Mouse (Mus musculus): ENCODE data around the gene Slc24a1.
"Not testable (repeated sequence)": the region's sequence is repeated elsewhere in the genome, so short reads cannot be mapped to it uniquely, and the experiment has no call there.

The Slc24a1 gene

DNA sequence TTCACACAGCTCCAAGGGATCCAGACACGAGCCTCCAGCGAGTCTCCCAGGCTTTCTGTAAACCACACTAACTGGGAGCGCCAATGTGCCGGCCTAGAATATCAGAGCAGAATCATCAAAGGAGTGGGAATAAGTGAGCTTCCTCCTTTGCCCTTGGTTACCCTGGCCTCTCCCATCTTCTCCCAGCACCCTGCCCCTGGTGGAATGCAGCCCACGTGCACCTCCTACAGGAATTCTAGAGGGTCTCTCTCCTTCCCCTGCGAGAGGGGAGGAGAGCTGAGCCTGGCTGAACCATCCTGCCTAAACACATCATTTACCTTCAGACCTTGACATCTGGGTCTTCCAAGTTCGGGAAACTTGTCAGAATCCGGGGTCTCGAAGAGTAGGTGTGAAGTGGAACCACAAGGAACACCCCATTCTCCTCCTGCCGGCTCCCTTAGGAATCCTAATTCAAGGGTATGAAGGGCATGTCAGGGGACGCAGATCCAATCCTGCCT lies at the start of gene Slc24a1:
Gene Slc24a1 (minus strand): TSS at position 447 of the 497 bp plus-strand sequence.
- DNase-seq (ENCODE audit: low spot score), result no peak

DNA sequence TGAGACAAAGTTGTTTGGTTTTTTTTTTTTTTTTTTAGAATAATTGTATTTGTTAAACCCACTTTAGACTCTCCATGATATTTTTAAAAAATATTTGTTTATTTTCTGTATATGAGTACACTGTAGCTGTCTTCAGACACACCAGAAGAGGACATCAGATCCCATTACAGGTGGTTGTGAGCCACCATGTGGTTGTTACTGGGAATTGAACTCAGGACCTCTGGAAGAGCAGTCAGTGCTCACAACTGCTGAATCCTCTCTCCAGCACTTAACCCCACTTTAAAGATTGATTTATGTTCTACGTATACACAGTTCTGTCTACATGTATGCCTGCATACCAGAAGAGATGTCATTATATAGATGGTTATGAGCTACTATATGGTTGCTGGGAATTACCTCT lies 44.1 kb upstream of the Slc24a1 start:
- not testable (repeated sequence) for DNase-seq (ENCODE audit: low spot score)

DNA sequence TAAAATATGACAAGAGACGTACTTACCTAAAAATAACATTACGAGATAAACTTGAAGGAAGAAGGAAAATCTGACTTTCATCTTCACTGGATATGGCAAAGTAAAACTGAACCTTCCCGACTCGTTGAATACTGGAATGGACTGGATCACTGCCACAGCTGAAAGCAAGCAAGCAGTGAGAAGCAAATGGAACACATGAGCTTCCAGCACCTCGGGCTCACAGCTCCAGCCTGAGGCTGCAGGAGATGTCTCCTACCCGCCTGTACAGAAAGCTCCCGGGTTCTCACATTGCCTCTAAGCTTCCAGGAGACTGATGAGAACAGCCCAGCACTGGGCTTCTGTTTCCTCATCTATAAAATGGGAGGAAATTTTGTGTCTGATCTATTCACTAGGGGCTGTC lies 38.9 kb upstream of the Slc24a1 start:
- no peak for DNase-seq (ENCODE audit: low spot score)

DNA sequence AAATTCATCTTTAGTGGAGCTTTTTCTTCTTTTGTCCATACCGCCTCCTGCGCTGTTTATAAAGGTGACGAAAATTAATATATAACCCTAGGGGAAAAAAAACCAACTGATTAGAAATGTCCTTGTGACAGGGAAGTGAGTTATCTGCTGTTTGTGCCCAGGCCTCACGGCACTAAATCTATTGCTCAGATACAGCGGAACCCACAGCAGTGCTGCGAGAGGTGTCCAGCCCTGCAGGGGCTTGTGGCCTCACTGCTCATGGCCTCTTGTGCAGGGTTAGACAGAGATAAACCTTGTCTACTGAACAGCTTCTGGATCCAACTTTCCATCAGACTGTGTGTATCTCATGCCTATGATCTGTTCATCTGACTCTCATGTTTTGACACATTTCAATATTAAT lies 37.0 kb upstream of the Slc24a1 start:
- DNase-seq (ENCODE audit: low spot score), result no peak

DNA sequence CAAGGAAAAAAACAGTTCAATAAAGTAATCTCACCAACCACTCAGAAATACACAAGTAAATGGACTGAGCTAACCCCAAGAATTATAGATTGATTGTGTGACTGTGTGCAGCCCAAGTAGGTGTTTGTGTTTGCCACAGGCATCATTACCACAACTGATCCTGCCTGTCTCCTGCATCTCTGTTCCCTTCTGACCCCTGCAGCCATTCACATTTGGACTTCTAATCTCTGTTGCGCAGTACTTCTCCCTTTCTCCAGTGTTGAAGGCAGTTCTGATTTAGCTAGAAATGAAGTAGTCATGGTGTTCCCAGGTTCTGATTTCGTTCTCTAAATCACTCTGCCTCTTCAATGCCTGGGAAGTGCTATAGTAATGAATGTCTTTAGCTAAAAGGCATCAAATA lies 36.2 kb upstream of the Slc24a1 start:
- no peak for DNase-seq (ENCODE audit: low spot score)

DNA sequence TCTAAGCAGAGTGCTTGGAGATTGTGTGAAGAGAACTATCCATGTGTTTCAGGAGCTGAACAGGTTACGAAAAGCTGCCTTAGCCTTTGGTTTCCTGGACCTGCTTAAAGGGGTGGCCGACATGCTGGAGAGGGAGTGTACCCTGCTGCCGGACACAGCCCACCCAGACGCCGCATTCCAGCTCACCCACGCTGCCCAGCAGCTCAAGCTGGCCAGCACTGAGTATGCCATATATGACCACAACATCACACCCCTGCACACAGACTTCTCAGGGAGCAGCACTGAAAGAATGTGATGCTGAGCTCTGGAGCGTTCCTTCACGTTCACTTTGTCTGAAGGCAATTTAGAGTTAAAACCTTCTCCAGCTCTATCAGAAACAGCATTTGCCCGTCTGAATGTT lies 34.4 kb upstream of the Slc24a1 start:
- DNase-seq (ENCODE audit: low spot score), result no peak

DNA sequence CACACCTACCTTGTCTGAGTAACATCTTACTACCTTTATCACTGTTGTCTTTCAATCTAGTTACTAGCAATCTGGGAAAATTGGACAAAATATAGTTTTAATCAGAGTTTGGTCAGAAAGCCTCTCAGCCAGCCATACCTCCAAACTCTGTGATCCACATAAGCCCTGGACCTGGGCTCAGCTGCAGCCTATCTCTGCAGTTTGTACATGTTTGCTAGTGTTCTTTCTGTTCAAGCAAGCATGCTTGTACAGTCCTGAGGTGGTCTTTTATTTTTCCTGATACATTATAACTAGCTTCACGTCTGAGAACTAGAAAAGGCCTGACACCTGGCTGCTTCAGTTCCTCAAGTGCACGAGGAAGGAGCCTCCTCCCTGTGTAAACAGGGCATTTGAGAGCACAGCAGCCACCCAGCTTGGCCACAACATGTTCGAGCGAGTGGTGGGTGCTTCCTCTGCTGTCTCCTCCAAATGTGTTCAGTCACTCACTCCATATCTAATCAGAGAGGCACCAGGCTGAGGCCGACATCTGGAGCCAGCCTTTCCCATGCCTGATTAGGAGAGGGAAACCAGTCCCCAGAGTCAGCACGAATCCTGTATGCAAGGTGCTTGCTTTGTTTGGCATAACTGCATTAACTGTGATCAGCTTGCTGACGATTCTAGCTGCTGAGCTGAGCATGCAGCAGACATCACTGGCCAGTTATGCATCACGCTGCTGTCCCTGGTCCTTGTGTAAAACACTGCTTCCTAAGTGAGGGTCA lies 33.8 kb upstream of the Slc24a1 start:
- DNase-seq (ENCODE audit: low spot score), result peak; percentile 36

DNA sequence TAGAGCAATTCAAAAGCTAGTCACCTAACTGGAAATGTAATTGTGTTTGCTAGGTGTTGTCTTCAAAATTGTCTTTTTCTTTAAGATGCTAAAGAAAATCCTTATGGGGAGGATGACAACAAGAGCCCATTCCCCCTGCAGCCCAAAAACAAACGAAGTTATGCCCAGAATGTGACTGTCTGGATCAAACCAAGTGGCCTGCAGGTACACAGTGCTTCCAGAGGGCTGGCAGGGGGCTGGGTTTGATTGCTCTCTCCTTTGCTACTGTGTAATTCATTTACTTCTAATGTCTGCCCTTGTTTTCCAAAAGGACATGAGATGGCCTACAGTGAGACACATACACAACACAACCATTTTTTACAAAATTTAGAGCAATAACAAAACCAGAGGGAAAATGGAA lies 30.5 kb upstream of the Slc24a1 start:
- DNase-seq (ENCODE audit: low spot score), result no peak

DNA sequence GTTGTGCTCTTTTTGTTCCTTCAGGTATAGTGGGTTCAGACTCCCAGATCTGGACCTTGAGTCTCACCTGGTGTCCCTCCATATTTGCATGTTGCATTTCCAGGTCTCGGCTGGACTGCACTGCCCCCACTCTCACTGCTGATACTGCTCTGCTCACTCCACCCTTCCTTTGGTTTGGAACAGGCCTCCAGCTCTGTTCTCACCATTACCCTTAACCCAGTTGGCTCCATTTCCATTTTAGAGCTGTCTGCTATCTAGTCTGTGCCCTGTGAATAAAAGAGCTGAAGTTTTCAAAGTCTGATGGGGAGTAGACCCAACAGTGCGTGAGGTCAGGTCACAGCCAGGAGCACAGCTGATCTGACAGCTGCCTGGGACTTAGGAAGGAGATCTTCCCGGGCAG lies 29.1 kb upstream of the Slc24a1 start:
- DNase-seq (ENCODE audit: low spot score), result no peak

DNA sequence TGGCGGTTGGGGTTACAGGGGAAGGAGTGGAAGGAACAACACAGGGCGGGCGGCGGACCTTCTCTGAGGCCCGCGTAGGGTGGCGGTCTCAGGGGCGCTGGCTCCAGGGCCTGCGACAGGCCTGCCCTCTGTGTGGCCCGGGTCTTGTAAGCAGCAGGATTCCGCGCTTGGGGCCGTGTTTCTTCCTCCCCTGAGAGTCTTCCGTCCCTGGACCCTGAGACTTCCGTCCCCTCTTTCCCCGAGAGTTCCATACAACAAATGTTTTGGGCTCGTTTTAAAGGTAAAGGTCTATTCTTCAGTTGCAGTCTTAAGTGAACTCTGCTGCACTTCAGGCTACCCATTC lies 9.5 kb upstream of the Slc24a1 start:
- DNase-seq (ENCODE audit: low spot score), result no peak

DNA sequence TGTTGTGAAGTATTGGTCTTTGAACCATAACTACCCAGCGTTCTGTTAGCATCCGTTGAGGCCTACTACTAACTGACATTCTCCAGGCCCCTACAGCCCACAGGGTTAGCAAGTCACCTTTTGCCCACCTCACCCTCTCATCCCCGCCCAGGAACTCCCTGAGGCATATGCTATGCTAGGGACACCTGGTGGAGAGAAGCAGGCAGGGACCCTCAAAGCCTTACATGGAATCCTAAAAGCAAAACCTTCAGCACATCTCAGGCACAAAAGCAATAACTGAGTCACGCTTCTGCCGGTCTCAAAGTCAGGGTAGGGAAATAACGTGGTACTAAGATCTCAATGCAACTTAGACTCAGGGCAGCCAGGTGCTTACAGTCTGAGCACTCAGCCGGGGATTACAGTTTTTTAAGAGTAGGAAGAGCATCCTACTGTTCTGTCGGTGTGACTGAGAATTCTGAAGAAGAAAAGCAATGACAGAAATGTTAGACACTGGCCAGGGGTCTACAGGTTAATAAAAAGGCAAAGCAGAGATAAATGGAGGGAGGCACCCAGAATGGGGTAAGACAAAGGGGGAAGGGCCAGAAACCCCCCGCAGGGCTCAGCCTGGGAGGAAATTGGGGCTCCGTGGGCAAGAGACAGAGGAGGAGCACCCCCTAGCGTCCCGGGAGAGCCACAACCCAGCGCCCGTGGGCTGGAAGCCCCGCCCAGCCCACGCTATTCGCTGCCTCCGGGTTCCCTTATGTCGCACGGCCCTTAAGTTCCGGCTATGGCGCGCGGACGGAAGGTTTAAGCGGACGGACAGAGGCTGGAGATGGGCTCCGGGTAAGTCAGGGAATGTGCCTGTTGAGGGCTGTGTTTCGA lies 8.9 kb upstream of the Slc24a1 start, which contains the start of gene Ints14:
Gene Ints14 (plus strand): TSS at position 789 of the 861 bp plus-strand sequence.
- peak; percentile 97 for DNase-seq (ENCODE audit: low spot score)

DNA sequence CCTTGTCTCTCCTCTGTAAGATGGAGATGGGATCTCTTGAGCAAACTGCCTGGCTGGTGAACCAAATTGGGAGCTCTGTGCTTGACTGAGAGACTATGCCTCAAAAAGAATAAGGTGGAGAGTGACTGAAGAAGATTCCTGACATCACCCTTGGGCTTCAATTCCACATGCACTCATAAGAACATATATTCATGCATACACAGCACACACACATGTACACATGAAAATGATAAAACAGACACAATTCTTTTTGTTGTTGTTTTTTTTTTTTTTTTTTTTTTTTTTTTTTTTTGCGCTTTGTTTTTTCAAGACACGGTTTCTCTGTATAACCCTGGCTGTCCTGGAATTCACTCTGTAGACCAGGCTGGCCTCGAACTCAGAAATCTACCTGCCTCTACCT lies 5.9 kb upstream of the Slc24a1 start:
- DNase-seq (ENCODE audit: low spot score), result no peak

DNA sequence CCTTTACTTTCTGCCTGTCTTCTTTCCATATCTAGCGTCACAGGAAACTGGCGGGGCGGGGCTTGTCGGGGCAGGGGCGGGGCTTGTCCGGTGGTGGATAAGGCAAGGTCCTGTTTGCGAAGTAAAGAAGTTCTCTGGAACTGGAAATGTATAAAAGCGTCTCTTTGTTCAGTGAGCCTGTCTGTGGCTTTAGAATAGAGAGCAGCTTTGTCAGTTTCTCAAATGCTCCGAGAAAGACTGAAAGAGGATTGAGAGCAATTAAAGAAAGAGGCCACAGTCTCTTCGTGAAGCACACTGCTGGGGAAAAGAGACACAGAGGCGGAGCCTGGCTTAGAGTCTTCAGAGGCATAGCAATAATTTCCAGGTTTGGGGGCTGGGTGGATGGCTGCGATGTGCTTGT lies 4.9 kb upstream of the Slc24a1 start:
- no peak for DNase-seq (ENCODE audit: low spot score)

DNA sequence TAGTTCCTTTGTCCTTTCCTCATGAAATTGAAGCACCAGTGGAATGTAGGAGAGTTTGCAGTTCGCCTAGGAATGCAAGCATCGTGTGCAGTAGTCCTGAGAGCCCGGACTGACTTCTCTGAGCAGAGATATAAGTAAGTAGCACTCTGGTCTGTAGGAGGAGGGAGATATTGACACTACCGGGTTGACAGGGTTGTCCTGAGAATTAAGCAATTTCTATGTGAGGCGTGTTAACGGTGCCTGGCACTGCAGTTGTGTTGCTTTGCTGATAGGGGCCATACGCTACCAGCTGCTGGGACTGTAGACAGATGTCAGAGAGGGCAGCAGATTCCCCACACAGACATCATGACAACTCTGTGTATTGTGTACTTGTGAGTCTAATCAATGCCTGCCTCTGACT lies 1.8 kb upstream of the Slc24a1 start:
- DNase-seq (ENCODE audit: low spot score), result no peak

DNA sequence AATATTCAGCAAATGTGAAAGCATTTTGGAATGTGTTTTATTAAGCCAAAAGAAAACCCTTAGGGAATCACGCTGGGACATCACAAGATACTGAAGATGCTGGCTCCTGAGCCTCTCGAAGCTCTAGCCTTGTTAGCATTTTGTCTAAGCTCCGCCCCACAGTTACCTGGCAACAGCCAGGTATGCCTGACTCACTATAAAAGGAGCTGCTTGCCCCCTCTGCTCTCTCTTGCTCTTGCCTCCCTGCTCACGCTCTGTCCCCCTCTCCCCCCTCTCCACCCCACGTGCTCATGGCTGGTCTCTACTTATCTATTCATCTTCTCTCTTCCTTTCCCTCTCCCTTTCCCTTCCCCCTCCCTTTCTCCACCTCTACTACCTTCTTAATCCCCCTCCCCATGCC lies 648 bp upstream of the Slc24a1 start:
- DNase-seq (ENCODE audit: low spot score), result no peak

DNA sequence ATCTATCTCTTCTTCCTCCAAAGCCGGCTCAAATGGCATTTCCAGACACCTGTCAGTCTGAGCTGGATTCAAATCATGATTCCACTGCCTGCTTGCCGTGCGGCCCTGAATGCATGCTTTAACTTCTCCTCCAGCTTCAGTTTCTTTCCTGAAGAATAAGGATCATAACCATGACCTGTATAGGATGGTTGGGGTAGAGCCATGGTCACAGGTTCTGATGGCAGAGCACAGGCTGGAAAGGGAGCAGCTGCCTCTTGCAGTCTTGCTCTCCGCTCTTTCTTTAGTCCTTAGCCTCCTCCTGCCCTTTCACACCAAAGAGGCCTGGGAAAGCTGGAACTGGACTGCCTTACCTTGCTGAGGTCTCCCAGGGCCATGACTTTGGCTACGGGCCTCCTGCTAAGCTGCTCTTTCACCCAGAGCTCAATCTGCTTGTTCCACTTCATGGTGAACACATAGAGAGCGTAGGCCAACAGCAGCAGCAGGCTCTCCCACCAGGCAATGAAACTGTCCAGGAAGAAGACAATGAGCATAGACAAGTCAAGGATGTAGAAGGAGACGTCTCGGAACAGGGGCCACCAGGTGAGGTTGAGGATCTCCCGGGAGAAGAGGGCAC lies 3.8 kb downstream of the Slc24a1 start:
- no peak for DNase-seq (ENCODE audit: low spot score)

DNA sequence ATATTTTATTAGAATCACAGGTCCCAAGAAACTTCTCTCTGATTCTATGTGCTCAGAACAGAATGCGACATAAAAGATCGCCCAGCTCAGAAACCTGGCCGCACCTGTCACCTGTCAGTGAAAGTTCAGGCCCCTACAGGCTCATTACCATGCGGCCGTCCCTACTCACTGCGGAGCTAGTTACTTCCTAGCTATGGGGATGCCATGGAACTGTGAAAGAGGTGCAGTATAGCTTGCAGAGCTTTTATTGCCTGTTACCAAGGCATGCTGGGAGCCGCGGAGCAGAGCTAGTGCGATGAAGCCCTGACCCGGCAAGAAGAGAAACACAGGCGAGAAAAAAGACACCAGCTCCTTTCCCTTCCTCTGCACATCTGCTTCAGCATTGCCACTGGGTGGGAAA lies 7.4 kb downstream of the Slc24a1 start:
- DNase-seq (ENCODE audit: low spot score), result no peak

DNA sequence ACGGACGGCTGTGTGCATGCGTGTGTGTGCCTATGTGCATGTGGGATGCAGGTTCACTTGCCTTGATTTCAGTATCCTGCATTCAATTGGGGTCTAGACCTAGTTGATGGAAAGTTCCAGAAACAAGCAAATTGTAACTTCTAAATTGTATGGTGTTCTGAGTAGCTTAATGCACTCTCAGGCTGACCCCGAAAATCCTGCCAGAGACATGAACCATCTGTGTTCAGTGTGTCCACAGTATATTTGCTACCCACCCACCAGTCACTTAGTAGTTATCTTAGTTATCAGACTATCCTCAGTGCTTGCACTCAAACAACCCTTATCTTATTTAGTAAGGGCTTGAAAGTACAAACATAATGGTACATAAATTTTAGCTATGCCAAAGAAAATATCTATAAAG lies 9.8 kb downstream of the Slc24a1 start:
- DNase-seq (ENCODE audit: low spot score), result no peak

DNA sequence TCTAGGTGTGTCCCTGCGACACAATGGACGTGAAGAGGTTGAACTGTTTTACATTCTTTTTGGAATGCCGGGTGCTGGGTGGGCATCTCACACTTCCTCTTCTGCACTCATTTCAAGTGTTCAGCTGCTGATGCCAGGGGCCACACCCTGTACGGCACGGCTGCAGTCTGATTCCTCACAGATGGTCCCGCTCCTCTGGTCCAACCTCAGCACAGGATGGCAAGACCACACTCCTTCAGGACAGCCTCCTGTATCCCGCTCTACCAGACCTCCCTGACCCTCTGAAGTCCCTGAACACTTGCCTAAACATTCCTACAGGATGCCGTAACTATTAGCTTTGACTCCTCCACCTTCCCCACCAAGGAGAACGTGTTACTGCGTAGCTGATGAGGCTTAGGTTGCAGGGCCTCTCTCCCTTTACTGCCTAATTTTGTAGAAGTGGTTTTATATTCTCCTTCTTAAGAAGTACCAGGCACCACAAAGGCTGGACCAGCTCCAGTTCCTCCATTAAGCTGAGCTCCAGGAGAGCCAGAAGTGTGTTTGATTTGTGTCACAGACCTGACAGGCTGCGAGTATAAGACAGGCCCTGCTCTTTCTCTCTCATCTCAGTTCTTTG lies 10.6 kb downstream of the Slc24a1 start:
- DNase-seq (ENCODE audit: low spot score), result no peak

DNA sequence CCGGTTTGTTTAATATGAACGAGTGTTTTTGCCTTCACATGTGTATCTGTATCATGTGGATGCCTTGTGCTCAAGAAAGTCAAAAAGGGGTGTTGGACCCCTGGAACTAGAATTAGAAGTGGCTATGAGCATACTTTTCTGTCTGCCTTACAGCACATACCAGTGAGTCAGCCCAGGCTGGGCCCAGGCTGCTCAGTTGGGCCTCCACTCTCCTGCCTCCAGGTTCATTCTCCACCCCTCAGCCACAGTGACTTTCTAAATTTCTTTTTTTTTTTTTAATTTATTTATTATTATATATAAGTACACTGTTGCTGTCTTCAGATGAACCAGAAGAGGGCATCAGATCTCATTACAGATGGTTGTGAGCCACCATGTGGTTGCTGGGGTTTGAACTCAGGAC lies 11.6 kb downstream of the Slc24a1 start:
- no peak for DNase-seq (ENCODE audit: low spot score)

DNA sequence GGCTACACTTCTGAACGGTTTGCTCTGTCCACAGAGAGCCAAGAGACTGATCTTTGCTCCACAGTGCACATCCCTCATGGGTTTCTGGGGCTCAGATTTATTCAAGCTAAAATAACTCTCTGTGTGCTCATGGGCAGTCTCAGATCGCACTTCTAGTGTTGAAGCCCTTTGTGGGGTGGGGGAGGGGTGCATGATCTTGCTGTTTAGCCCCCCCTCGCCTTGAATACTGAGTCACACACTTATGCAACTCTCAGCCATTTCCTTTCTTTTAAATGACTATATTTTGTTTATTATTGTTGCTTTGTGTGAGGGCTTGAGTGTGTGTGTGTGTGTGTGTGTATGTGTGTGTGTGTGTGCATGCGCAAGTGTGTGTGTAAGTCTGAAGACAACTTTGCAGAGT lies 12.1 kb downstream of the Slc24a1 start:
- no peak for DNase-seq (ENCODE audit: low spot score)

DNA sequence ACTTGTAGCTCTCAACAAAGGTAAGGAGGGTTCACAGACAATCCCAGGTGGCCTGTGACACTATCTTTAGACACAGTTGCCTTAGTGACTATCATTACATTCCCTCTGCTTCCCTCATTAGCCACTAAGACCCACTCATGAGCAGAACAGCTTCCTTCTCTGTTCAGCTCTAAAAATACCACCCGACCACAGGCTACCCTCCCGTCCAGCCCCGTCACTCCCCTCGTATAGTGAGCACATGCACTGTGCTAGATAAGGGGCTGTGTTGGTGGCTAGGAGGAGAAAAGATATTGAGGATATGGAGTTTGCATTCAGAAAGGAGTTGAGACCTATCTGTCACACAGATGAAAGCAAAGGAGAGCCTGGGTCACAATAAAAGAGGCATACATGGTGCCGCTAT lies 12.9 kb downstream of the Slc24a1 start:
- DNase-seq (ENCODE audit: low spot score), result no peak

All from embryo, embryonic 10 days (tissue).